ENCODE assay signal across 38 mouse cellular contexts in the genomic region with DNA sequence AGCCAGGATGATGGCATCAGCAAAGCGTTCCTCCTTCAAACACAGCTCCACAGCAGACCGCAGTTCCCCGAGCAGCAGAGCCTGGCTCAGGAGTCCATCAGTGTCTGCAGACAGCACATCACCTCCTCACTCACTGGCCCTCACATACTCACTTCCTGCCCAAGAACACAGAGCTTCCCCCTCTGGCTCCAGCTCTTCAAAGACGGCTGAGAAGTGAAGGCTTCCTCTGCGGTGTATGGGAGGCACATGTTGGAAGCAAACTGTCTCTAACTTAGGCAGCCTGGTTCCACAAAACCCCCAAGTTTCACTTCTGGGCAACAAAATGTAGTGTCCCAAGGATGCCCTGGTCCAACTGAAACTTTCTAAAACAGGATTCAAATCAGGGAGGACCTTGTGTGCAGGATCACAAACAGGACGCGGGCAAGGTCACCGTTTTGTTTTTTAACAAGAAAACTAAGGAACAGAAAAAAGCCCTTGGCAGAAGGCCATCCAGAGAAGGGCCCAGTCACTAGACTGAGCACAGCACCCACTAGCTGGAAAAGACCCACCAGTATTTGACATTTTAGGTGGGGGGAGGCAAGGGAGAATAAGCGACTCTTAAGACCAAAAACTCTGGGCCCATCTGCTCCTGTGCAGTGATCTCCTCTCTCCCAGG. TPM values are rescaled to one million over a fixed set of nuclear protein-coding genes. Genes with fewer than 3 reads are reported as not detected.
DNase-seq lines count a peak whose midpoint lies in the region; ATAC-seq lines count a peak whose summit lies in the region.
"Had no signal": no experiment of that assay in that cellular context is flagged by ENCODE, and none has a peak within 500 bp of the region (broad histone marks: within the 10 kb centered on the region; RNA-seq: fewer than 3 reads in every experiment).

No protein-coding gene starts in this region.

- DNase-seq in adrenal gland, postnatal 14 days: peak; percentile 62
- DNase-seq in adrenal gland, adult 18-20 months (ENCODE audit: low spot score in 2 of 2): no peak
- DNase-seq in 416B (ENCODE audit: low read depth): peak; percentile 11
- DNase-seq in thymus, postnatal 0 days (ENCODE audit: low spot score): peak; percentile 63
- DNase-seq in embryonic facial prominence, embryonic 10.5 days (ENCODE audit: low spot score): no peak
- DNase-seq in kidney, postnatal 14 days: no peak
- no peak for DNase-seq in gastrocnemius, postnatal 25 days
- DNase-seq: B cell, adult 2 months; cerebellum, adult 18-20 months; cerebellum, postnatal 14 days; embryo, embryonic 11 days; gastrocnemius, adult 2 months; kidney, adult 18-20 months; lung, postnatal 4 days; retina, postnatal 1 day; right cerebral cortex, postnatal 25 days; spleen, adult 18-20 months had no signal

- H3K27me3 ChIP-seq in embryonic facial prominence, embryonic 10.5 days (replicated peaks; ENCODE audit: low read depth, poor library complexity, severe bottlenecking): peaks cover 73% of the 10 kb centered on the region
- H3K27me3 ChIP-seq: neural tube, embryonic 15.5 days had no signal

- peak; percentile 97 for ATAC-seq in granulocyte monocyte progenitor cell, adult 5-6 weeks (replicated peaks; ENCODE audit: poor library complexity, severe bottlenecking)
- ATAC-seq: forebrain, embryonic 13.5 days; midbrain, embryonic 16.5 days had no signal

- H3K4me3 ChIP-seq in embryonic facial prominence, embryonic 10.5 days: no peak overlapping the region
- H3K4me3 ChIP-seq: forebrain, embryonic 13.5 days; gastrocnemius, adult 2 months; limb, embryonic 10.5 days; midbrain, embryonic 10.5 days; neural tube, embryonic 15.5 days had no signal

- no peaks in the 10 kb centered on the region for H3K4me1 ChIP-seq in embryonic facial prominence, embryonic 10.5 days
- H3K4me1 ChIP-seq: forebrain, embryonic 13.5 days; limb, embryonic 10.5 days; midbrain, embryonic 10.5 days; neural tube, embryonic 15.5 days had no signal

- no peaks in the 10 kb centered on the region for H3K9me3 ChIP-seq in embryonic facial prominence, embryonic 10.5 days
- H3K9me3 ChIP-seq: forebrain, embryonic 13.5 days; limb, embryonic 10.5 days; midbrain, embryonic 10.5 days; neural tube, embryonic 15.5 days had no signal

- H3K36me3 ChIP-seq in embryonic facial prominence, embryonic 10.5 days (replicated peaks): no peaks in the 10 kb centered on the region
- H3K36me3 ChIP-seq: limb, embryonic 10.5 days; midbrain, embryonic 10.5 days; neural tube, embryonic 15.5 days had no signal

- 87% methylated on average over 9 of the region's 9 CpGs for WGBS in embryonic facial prominence, embryonic 10.5 days

- H3K27ac ChIP-seq in embryonic facial prominence, embryonic 10.5 days (replicated peaks): no peak overlapping the region
- H3K27ac ChIP-seq: forebrain, embryonic 13.5 days; gastrocnemius, adult 2 months; kidney, postnatal 0 days; limb, embryonic 10.5 days; midbrain, embryonic 10.5 days; neural tube, embryonic 15.5 days had no signal

RNA-seq across cellular contexts. Expression of a gene that starts 20.0 kb away (rescaled TPM):
- total RNA-seq in adrenal gland, postnatal 14 days (2021): 3.4 and 5.2 TPM in 2 replicates
- total RNA-seq in adrenal gland, adult 18-20 months (2021): 1 to 10 TPM; 5.0 to 5.2 TPM
- 0.67 and 4.0 TPM in 2 replicates for total RNA-seq in granulocyte monocyte progenitor cell, adult 5-6 weeks (2014; fragmentation: Nextera tagmentation)
- 0.62 and 0.95 TPM in 2 replicates for total RNA-seq in granulocyte monocyte progenitor cell, adult 5-6 weeks (2017)
- polyA plus RNA-seq in thymus, postnatal 0 days (2015; fragmentation: Nextera tagmentation; extraction: Ambion mirVana): 0.81 and 0.82 TPM in 2 replicates
- 0.66 and 0.97 TPM in 2 replicates for polyA plus RNA-seq in embryonic facial prominence, embryonic 10.5 days (2016; fragmentation: Nextera tagmentation; extraction: Ambion mirVana)
- total RNA-seq in gastrocnemius, postnatal 25 days (2021): 10 to 100 TPM; 15.5 to 17.5 TPM

RNA-seq across cellular contexts. Expression of a gene that starts 27.0 kb away (rescaled TPM):
- not detected in 2 replicates for total RNA-seq in adrenal gland, postnatal 14 days (2021)
- not detected for total RNA-seq in adrenal gland, adult 18-20 months (2021)
- not detected in 2 replicates for total RNA-seq in granulocyte monocyte progenitor cell, adult 5-6 weeks (2014; fragmentation: Nextera tagmentation)
- not detected in 2 replicates for total RNA-seq in granulocyte monocyte progenitor cell, adult 5-6 weeks (2017)
- polyA plus RNA-seq in thymus, postnatal 0 days (2015; fragmentation: Nextera tagmentation; extraction: Ambion mirVana): not detected in 2 replicates
- polyA plus RNA-seq in embryonic facial prominence, embryonic 10.5 days (2016; fragmentation: Nextera tagmentation; extraction: Ambion mirVana): not detected in 2 replicates
- not detected for total RNA-seq in gastrocnemius, postnatal 25 days (2021)
- total RNA-seq: gastrocnemius, adult 2 months; layer of hippocampus, adult 18-20 months; layer of hippocampus, postnatal 14 days; left cerebral cortex, adult 8-10 months; liver, adult 2 months; MEL had no signal
- polyA plus RNA-seq: embryonic facial prominence, embryonic 14.5 days; forebrain, embryonic 13.5 days; gonadal fat pad, adult 2 months; heart, embryonic 11.5 days; heart, postnatal 0 days; hindbrain, embryonic 11.5 days; limb, embryonic 10.5 days; liver, adult 2 months; liver, embryonic 16.5 days; lung, embryonic 16.5 days; midbrain, embryonic 10.5 days; midbrain, embryonic 16.5 days; neural tube, embryonic 15.5 days; stomach, embryonic 14.5 days; urinary bladder, adult 2 months had no signal

RNA-seq across cellular contexts. Expression of a gene that starts 29.6 kb away (rescaled TPM):
- total RNA-seq in adrenal gland, postnatal 14 days (2021): 943 and 1,009 TPM in 2 replicates
- total RNA-seq in adrenal gland, adult 18-20 months (2021): 1,000 to 10,000 TPM in 1 of 2 experiments, 100 to 1,000 TPM in 1; 514 to 1,037 TPM
- total RNA-seq in granulocyte monocyte progenitor cell, adult 5-6 weeks (2014; fragmentation: Nextera tagmentation): 424 and 454 TPM in 2 replicates
- 298 and 303 TPM in 2 replicates for total RNA-seq in granulocyte monocyte progenitor cell, adult 5-6 weeks (2017)
- polyA plus RNA-seq in thymus, postnatal 0 days (2015; fragmentation: Nextera tagmentation; extraction: Ambion mirVana): 489 and 499 TPM in 2 replicates
- polyA plus RNA-seq in embryonic facial prominence, embryonic 10.5 days (2016; fragmentation: Nextera tagmentation; extraction: Ambion mirVana): 645 and 648 TPM in 2 replicates
- total RNA-seq in gastrocnemius, postnatal 25 days (2021): 1,000 to 10,000 TPM; 1,010 to 1,034 TPM

RNA-seq across cellular contexts. Expression of a gene that starts 32.4 kb away (rescaled TPM):
- total RNA-seq in adrenal gland, postnatal 14 days (2021): 0.11 and 0.19 TPM in 2 replicates
- under 1 TPM; 0.10 to 0.20 TPM for total RNA-seq in adrenal gland, adult 18-20 months (2021)
- not detected in 2 replicates for total RNA-seq in granulocyte monocyte progenitor cell, adult 5-6 weeks (2014; fragmentation: Nextera tagmentation)
- not detected in 2 replicates for total RNA-seq in granulocyte monocyte progenitor cell, adult 5-6 weeks (2017)
- 4.3 and 4.5 TPM in 2 replicates for polyA plus RNA-seq in thymus, postnatal 0 days (2015; fragmentation: Nextera tagmentation; extraction: Ambion mirVana)
- polyA plus RNA-seq in embryonic facial prominence, embryonic 10.5 days (2016; fragmentation: Nextera tagmentation; extraction: Ambion mirVana): 0.56 and 2.1 TPM in 2 replicates
- total RNA-seq in gastrocnemius, postnatal 25 days (2021): not detected
- total RNA-seq: gastrocnemius, adult 2 months; layer of hippocampus, adult 18-20 months; liver, adult 2 months; MEL had no signal
- polyA plus RNA-seq: heart, embryonic 11.5 days; heart, postnatal 0 days; limb, embryonic 10.5 days; liver, adult 2 months; liver, embryonic 16.5 days; lung, embryonic 16.5 days; urinary bladder, adult 2 months had no signal

RNA-seq across cellular contexts. Expression of a gene that starts 37.0 kb away (rescaled TPM):
- total RNA-seq in adrenal gland, postnatal 14 days (2021): 27.4 and 31.2 TPM in 2 replicates
- 10 to 100 TPM; 22.9 to 27.9 TPM for total RNA-seq in adrenal gland, adult 18-20 months (2021)
- total RNA-seq in granulocyte monocyte progenitor cell, adult 5-6 weeks (2014; fragmentation: Nextera tagmentation): 8.5 and 9.5 TPM in 2 replicates
- 4.8 and 9.9 TPM in 2 replicates for total RNA-seq in granulocyte monocyte progenitor cell, adult 5-6 weeks (2017)
- 17.8 and 25.8 TPM in 2 replicates for polyA plus RNA-seq in thymus, postnatal 0 days (2015; fragmentation: Nextera tagmentation; extraction: Ambion mirVana)
- 48.7 and 52.2 TPM in 2 replicates for polyA plus RNA-seq in embryonic facial prominence, embryonic 10.5 days (2016; fragmentation: Nextera tagmentation; extraction: Ambion mirVana)
- 10 to 100 TPM; 86.7 to 94.7 TPM for total RNA-seq in gastrocnemius, postnatal 25 days (2021)

Comparison
In these comparisons a context has a peak if more than half of its experiments do, and no peak if none do; other contexts are left out.
1. DNase-seq: peak in adrenal gland, postnatal 14 days (single experiment), 416B (single experiment) and thymus, postnatal 0 days (single experiment); none in adrenal gland, adult 18-20 months (0 of 2), embryonic facial prominence, embryonic 10.5 days (single experiment), kidney, postnatal 14 days (single experiment) and gastrocnemius, postnatal 25 days (single experiment).